Mouse (Mus musculus): ENCODE results near the gene Cops7b. TPM values are rescaled to one million over a fixed set of nuclear protein-coding genes. Genes with fewer than 3 reads are reported as not detected.
"Not testable (repeated sequence)": the region's sequence is repeated elsewhere in the genome, so short reads cannot be mapped to it uniquely, and the experiment has no call there.

Gene Cops7b
- polyA plus RNA-seq (2014; fragmentation: Nextera tagmentation; extraction: Ambion mirVana): 27.2 and 30.0 TPM in 2 replicates

GRCm38 (mm10) chr1:86582451-86583096, at the start of gene Cops7b, which contains the start of gene Pde6d:
Gene Cops7b (plus strand): TSS chr1:86582904.
Gene Pde6d (minus strand): TSS chr1:86582629.
- peaks cover 5% of the 10 kb centered on the region; the same call in 1 of the 2 replicates for H3K4me1 ChIP-seq (ENCODE audit: control insufficient read depth, insufficient read depth, low read length)
- peak within 1 kb of the TSS; percentile 69 for H3K4me3 ChIP-seq (ENCODE audit: low read depth, low read length)
- ATAC-seq (replicated peaks; ENCODE audit: insufficient number of reproducible peaks, low FRiP score, low TSS enrichment): peak; percentile 95
- no peaks in the 10 kb centered on the region for H3K9me3 ChIP-seq (replicated peaks; ENCODE audit: control insufficient read depth, low read length)
- under 1% methylated on average over 26 of the region's 26 CpGs for WGBS (ENCODE audit: insufficient replicate concordance)
- peak within 1 kb of the TSS; percentile 77 for H3K9ac ChIP-seq (ENCODE audit: low read depth, low read length)
- H3K27ac ChIP-seq (ENCODE audit: low read depth, low read length): peak within 1 kb of the TSS; percentile 22; the same call in 1 of the 2 replicates
- H3K27me3 ChIP-seq (ENCODE audit: control insufficient read depth, insufficient read depth, low read length): no peaks in the 10 kb centered on the region
- peak within 1 kb of the TSS; percentile 78 for H3K4me2 ChIP-seq
- H3K36me3 ChIP-seq (ENCODE audit: control insufficient read depth, insufficient read depth, low read length): no peaks in the 10 kb centered on the region

- no peaks in the 10 kb centered on the region for H3K27me3 ChIP-seq (ENCODE audit: control insufficient read depth, insufficient read depth, low read length)
- ATAC-seq (replicated peaks; ENCODE audit: insufficient number of reproducible peaks, low FRiP score, low TSS enrichment): no peak
- 87% methylated on average over 6 of the region's 6 CpGs for WGBS (ENCODE audit: insufficient replicate concordance)
- no peak overlapping the region for H3K4me3 ChIP-seq (ENCODE audit: low read depth, low read length)
- peaks cover 6% of the 10 kb centered on the region; the same call in 1 of the 2 replicates for H3K36me3 ChIP-seq (ENCODE audit: control insufficient read depth, insufficient read depth, low read length)
- H3K4me1 ChIP-seq (ENCODE audit: control insufficient read depth, insufficient read depth, low read length): peaks cover 23% of the 10 kb centered on the region
- no peak overlapping the region for H3K9ac ChIP-seq (ENCODE audit: low read depth, low read length)
- no peak overlapping the region for H3K27ac ChIP-seq (ENCODE audit: low read depth, low read length)
- no peak overlapping the region for H3K4me2 ChIP-seq
- no peaks in the 10 kb centered on the region for H3K9me3 ChIP-seq (replicated peaks; ENCODE audit: control insufficient read depth, low read length)
These were observed 49.1 kb upstream of the Cops7b start for GRCm38 (mm10) chr1:86533411-86534130.

GRCm38 (mm10) chr1:86538383-86538782, 44.3 kb upstream of the Cops7b start:
- Histone ChIP-seq H3K4me1 (ENCODE audit: control insufficient read depth, insufficient read depth, low read length) (no peaks in the 10 kb centered on the region), H3K27ac (ENCODE audit: low read depth, low read length) (no peak overlapping the region), H3K4me2 (no peak overlapping the region), H3K36me3 (ENCODE audit: control insufficient read depth, insufficient read depth, low read length) (0 out of 2 replicates have a peak, but pooled peaks cover 3% of the 10 kb centered on the region), H3K9ac (ENCODE audit: low read depth, low read length) (no peak overlapping the region), H3K9me3 (replicated peaks; ENCODE audit: control insufficient read depth, low read length) (no peaks in the 10 kb centered on the region), H3K4me3 (ENCODE audit: low read depth, low read length) (no peak overlapping the region), H3K27me3 (ENCODE audit: control insufficient read depth, insufficient read depth, low read length) (no peaks in the 10 kb centered on the region)
- no peak for ATAC-seq (replicated peaks; ENCODE audit: insufficient number of reproducible peaks, low FRiP score, low TSS enrichment)
- 59% methylated on average over 3 of the region's 3 CpGs for WGBS (ENCODE audit: insufficient replicate concordance)

- H3K4me2 ChIP-seq; H3K4me1 ChIP-seq (ENCODE audit: control insufficient read depth, insufficient read depth, low read length); ATAC-seq (replicated peaks; ENCODE audit: insufficient number of reproducible peaks, low FRiP score, low TSS enrichment); H3K36me3 ChIP-seq (ENCODE audit: control insufficient read depth, insufficient read depth, low read length); H3K27ac ChIP-seq (ENCODE audit: low read depth, low read length); H3K4me3 ChIP-seq (ENCODE audit: low read depth, low read length); H3K9me3 ChIP-seq (replicated peaks; ENCODE audit: control insufficient read depth, low read length); H3K27me3 ChIP-seq (ENCODE audit: control insufficient read depth, insufficient read depth, low read length); H3K9ac ChIP-seq (ENCODE audit: low read depth, low read length): not testable (repeated sequence)
- 89% methylated on average over 12 of the region's 12 CpGs for WGBS (ENCODE audit: insufficient replicate concordance)
These were observed 43.1 kb upstream of the Cops7b start for GRCm38 (mm10) chr1:86539583-86539982.

GRCm38 (mm10) chr1:86542584-86542983, 40.1 kb upstream of the Cops7b start:
- Histone ChIP-seq H3K4me2 (no peak overlapping the region), H3K27ac (ENCODE audit: low read depth, low read length) (no peak overlapping the region), H3K9ac (ENCODE audit: low read depth, low read length) (no peak overlapping the region), H3K9me3 (replicated peaks; ENCODE audit: control insufficient read depth, low read length) (no peaks in the 10 kb centered on the region), H3K4me3 (ENCODE audit: low read depth, low read length) (no peak overlapping the region), H3K4me1 (ENCODE audit: control insufficient read depth, insufficient read depth, low read length) (no peaks in the 10 kb centered on the region), H3K36me3 (ENCODE audit: control insufficient read depth, insufficient read depth, low read length) (peaks cover 6% of the 10 kb centered on the region), H3K27me3 (ENCODE audit: control insufficient read depth, insufficient read depth, low read length) (no peaks in the 10 kb centered on the region)
- WGBS (ENCODE audit: insufficient replicate concordance): 84% methylated on average over 2 of the region's 2 CpGs
- no peak for ATAC-seq (replicated peaks; ENCODE audit: insufficient number of reproducible peaks, low FRiP score, low TSS enrichment)

GRCm38 (mm10) chr1:86546797-86547196, 35.9 kb upstream of the Cops7b start:
- Histone ChIP-seq H3K27ac (ENCODE audit: low read depth, low read length) (no peak overlapping the region), H3K27me3 (ENCODE audit: control insufficient read depth, insufficient read depth, low read length) (no peaks in the 10 kb centered on the region), H3K9ac (ENCODE audit: low read depth, low read length) (no peak overlapping the region), H3K4me1 (ENCODE audit: control insufficient read depth, insufficient read depth, low read length) (peaks cover 10% of the 10 kb centered on the region), H3K4me3 (ENCODE audit: low read depth, low read length) (no peak overlapping the region), H3K4me2 (no peak overlapping the region), H3K36me3 (ENCODE audit: control insufficient read depth, insufficient read depth, low read length) (peaks cover 6% of the 10 kb centered on the region), H3K9me3 (replicated peaks; ENCODE audit: control insufficient read depth, low read length) (no peaks in the 10 kb centered on the region)
- no peak for ATAC-seq (replicated peaks; ENCODE audit: insufficient number of reproducible peaks, low FRiP score, low TSS enrichment)
- 77% methylated on average over 3 of the region's 3 CpGs for WGBS (ENCODE audit: insufficient replicate concordance)

- Histone ChIP-seq H3K36me3 (ENCODE audit: control insufficient read depth, insufficient read depth, low read length) (no peaks in the 10 kb centered on the region), H3K9ac (ENCODE audit: low read depth, low read length) (no peak overlapping the region), H3K27me3 (ENCODE audit: control insufficient read depth, insufficient read depth, low read length) (no peaks in the 10 kb centered on the region), H3K4me2 (no peak overlapping the region), H3K27ac (ENCODE audit: low read depth, low read length) (no peak overlapping the region), H3K4me1 (ENCODE audit: control insufficient read depth, insufficient read depth, low read length) (peaks cover 12% of the 10 kb centered on the region), H3K9me3 (replicated peaks; ENCODE audit: control insufficient read depth, low read length) (no peaks in the 10 kb centered on the region), H3K4me3 (ENCODE audit: low read depth, low read length) (no peak overlapping the region)
- 63% methylated on average over 4 of the region's 4 CpGs for WGBS (ENCODE audit: insufficient replicate concordance)
- ATAC-seq (replicated peaks; ENCODE audit: insufficient number of reproducible peaks, low FRiP score, low TSS enrichment): no peak
These were observed 31.4 kb upstream of the Cops7b start for GRCm38 (mm10) chr1:86551299-86551698.

GRCm38 (mm10) chr1:86551877-86552276, 30.8 kb upstream of the Cops7b start:
- 35% methylated on average over 2 of the region's 2 CpGs for WGBS (ENCODE audit: insufficient replicate concordance)
- Histone ChIP-seq H3K9me3 (replicated peaks; ENCODE audit: control insufficient read depth, low read length) (no peaks in the 10 kb centered on the region), H3K27me3 (ENCODE audit: control insufficient read depth, insufficient read depth, low read length) (no peaks in the 10 kb centered on the region), H3K27ac (ENCODE audit: low read depth, low read length) (no peak overlapping the region), H3K4me2 (no peak overlapping the region), H3K4me3 (ENCODE audit: low read depth, low read length) (no peak overlapping the region), H3K36me3 (ENCODE audit: control insufficient read depth, insufficient read depth, low read length) (no peaks in the 10 kb centered on the region), H3K4me1 (ENCODE audit: control insufficient read depth, insufficient read depth, low read length) (peaks cover 12% of the 10 kb centered on the region), H3K9ac (ENCODE audit: low read depth, low read length) (no peak overlapping the region)
- ATAC-seq (replicated peaks; ENCODE audit: insufficient number of reproducible peaks, low FRiP score, low TSS enrichment): no peak

All from heart, embryonic 11.5 days (tissue).